Mouse (Mus musculus) forebrain, embryonic 12.5 days (tissue): Measurements from ENCODE around the gene Gsx1. TPM values are rescaled to one million over a fixed set of nuclear protein-coding genes. Genes with fewer than 3 reads are reported as not detected.

Source experiments
- ATAC-seq: fragments of 200-750 bp; cut with Nextera tagmentation; 2 replicates; pipeline ENCODE4 v1.8.0; 2017; ENCODE audit warnings: moderate TSS enrichment; ENCODE audit not compliant: low FRiP score
- H3K27ac ChIP-seq: fragments of 300-500 bp; sonication (generic); 2 replicates; pipeline ENCODE4 v1.5.1; 2016; ENCODE audit warnings: mild to moderate bottlenecking
- H3K27me3 ChIP-seq: fragments of 300-500 bp; sonication (generic); 2 replicates; pipeline ENCODE4 v1.6.1; 2016; ENCODE audit warnings: mild to moderate bottlenecking
- H3K36me3 ChIP-seq: fragments of 300-500 bp; sonication (generic); replicated peaks from 2 replicates; pipeline ENCODE4 v1.6.1; 2016; ENCODE audit warnings: mild to moderate bottlenecking
- H3K4me1 ChIP-seq: fragments of 300-500 bp; sonication (generic); 2 replicates; pipeline ENCODE4 v1.6.1; 2016
- H3K4me2 ChIP-seq: fragments of 300-500 bp; sonication (generic); 2 replicates; pipeline ENCODE4 v1.6.1; 2016; ENCODE audit warnings: mild to moderate bottlenecking, moderate library complexity
- H3K4me3 ChIP-seq: fragments of 300-500 bp; sonication (generic); replicated peaks from 2 replicates; pipeline ENCODE4 v1.5.1; 2016; ENCODE audit warnings: mild to moderate bottlenecking
- H3K9ac ChIP-seq: fragments of 300-500 bp; sonication (generic); 2 replicates; pipeline ENCODE4 v1.6.1; 2016; ENCODE audit warnings: mild to moderate bottlenecking
- H3K9me3 ChIP-seq: fragments of 300-500 bp; sonication (generic); 2 replicates; pipeline ENCODE4 v1.6.1; 2016
- WGBS: fragments of 180-500 bp; shearing (Covaris S2); methylation state at CpG from one replicate; pipeline ENCODE4 v1.1.7; 2016; 5-methylcytosine and 5-hydroxymethylcytosine counted together
- polyA plus RNA-seq: library from polyadenylated mRNA; unstranded; fragments of >200 nt; fragmentation: Nextera tagmentation; extraction: Ambion mirVana; gene quantifications from 2 replicates; pipeline ENCODE4 v1.2.1, GENCODE M21; 2016

Gsx1 gene
- polyA plus RNA-seq, 1 experiment from 2014 or later: 8.6 TPM

- peak; percentile 72 for ATAC-seq
- H3K4me1 ChIP-seq: peaks cover 32% of the 10 kb centered on the region
- no peak overlapping the region for H3K4me3 ChIP-seq
- H3K27me3 ChIP-seq: peaks cover 76% of the 10 kb centered on the region
- WGBS: 18% methylated on average over 25 of the region's 25 CpGs
- H3K36me3 ChIP-seq: no peaks in the 10 kb centered on the region
- no peak overlapping the region for H3K9ac ChIP-seq
- no peak overlapping the region for H3K4me2 ChIP-seq
- no peaks in the 10 kb centered on the region for H3K9me3 ChIP-seq
- no peak overlapping the region for H3K27ac ChIP-seq
These were observed 39.0 kb downstream of the Gsx1 start for GRCm38 (mm10) chr5:147227354-147228112.

GRCm38 (mm10) chr5:147235406-147236309, 47.2 kb downstream of the Gsx1 start:
- WGBS: 85% methylated on average over 21 of the region's 21 CpGs
- no peaks in the 10 kb centered on the region for H3K36me3 ChIP-seq
- H3K4me3 ChIP-seq: no peak overlapping the region
- H3K4me1 ChIP-seq: no peaks in the 10 kb centered on the region
- H3K27ac ChIP-seq: no peak overlapping the region
- peaks cover 14% of the 10 kb centered on the region; the same call in 1 of the 2 replicates for H3K27me3 ChIP-seq
- no peak overlapping the region for H3K4me2 ChIP-seq
- ATAC-seq: no peak
- H3K9me3 ChIP-seq: no peaks in the 10 kb centered on the region
- H3K9ac ChIP-seq: no peak overlapping the region

Other genes starting within 250 kb of the Gsx1 start
- 107 and 114 TPM in 2 replicates for gene Gtf3a, start 240.0 kb upstream of the Gsx1 start, polyA plus RNA-seq
- gene Mtif3, start 224.9 kb upstream of the Gsx1 start, polyA plus RNA-seq: 18.8 and 22.3 TPM in 2 replicates
- gene Lnx2, start 112.1 kb upstream of the Gsx1 start, polyA plus RNA-seq: 7.4 and 7.7 TPM in 2 replicates
- 96.9 and 99.6 TPM in 2 replicates for gene Polr1d, start 111.6 kb upstream of the Gsx1 start, polyA plus RNA-seq
- gene Pdx1, start 81.3 kb downstream of the Gsx1 start, polyA plus RNA-seq: not detected in 2 replicates
- gene Cdx2, start 118.6 kb downstream of the Gsx1 start, polyA plus RNA-seq: not detected in 2 replicates
- gene Urad, start 133.7 kb downstream of the Gsx1 start, polyA plus RNA-seq: not detected in 2 replicates
- 0.05 and 0.11 TPM in 2 replicates for gene Flt3, start 211.8 kb downstream of the Gsx1 start, polyA plus RNA-seq
- 43.4 and 55.1 TPM in 2 replicates for gene Pan3, start 241.5 kb downstream of the Gsx1 start, polyA plus RNA-seq